Mouse (Mus musculus): ENCODE data around the gene Abtb1. TPM values are rescaled to one million over a fixed set of nuclear protein-coding genes. Genes with fewer than 3 reads are reported as not detected.

Gene Abtb1
- polyA plus RNA-seq, 1 experiment from 2014 or later = 31.4 TPM

- no peak for ATAC-seq
- Histone ChIP-seq H3K27me3 (replicated peaks; ENCODE audit: control insufficient read depth, insufficient read depth, low read length) (no peaks in the 10 kb centered on the region), H3K4me3 (ENCODE audit: low read depth, low read length) (no peak overlapping the region), H3K4me1 (ENCODE audit: control insufficient read depth, insufficient read depth, low read length) (no peaks in the 10 kb centered on the region), H3K36me3 (ENCODE audit: control insufficient read depth, insufficient read depth, low read length) (peaks cover 93% of the 10 kb centered on the region), H3K4me2 (ENCODE audit: low read length) (no peak overlapping the region), H3K27ac (ENCODE audit: low read depth, low read length) (no peak overlapping the region), H3K9me3 (replicated peaks; ENCODE audit: control insufficient read depth, low read length) (no peaks in the 10 kb centered on the region), H3K9ac (ENCODE audit: low read length) (no peak overlapping the region)
- DNase-seq (ENCODE audit: low spot score) = peak; percentile 63
- 22% methylated on average over 2 of the region's 2 CpGs for WGBS
Observed at GRCm38 (mm10) chr6:88860914-88861313, 19.1 kb upstream of the Abtb1 start.

GRCm38 (mm10) chr6:88858341-88858740, 16.6 kb upstream of the Abtb1 start:
- DNase-seq (ENCODE audit: low spot score) (no peak), ATAC-seq (no peak)
- H3K4me1 ChIP-seq (ENCODE audit: control insufficient read depth, insufficient read depth, low read length) = no peaks in the 10 kb centered on the region
- no peak overlapping the region for H3K27ac ChIP-seq (ENCODE audit: low read depth, low read length)
- H3K4me3 ChIP-seq (ENCODE audit: low read depth, low read length) = no peak overlapping the region
- no peaks in the 10 kb centered on the region for H3K9me3 ChIP-seq (replicated peaks; ENCODE audit: control insufficient read depth, low read length)
- H3K36me3 ChIP-seq (ENCODE audit: control insufficient read depth, insufficient read depth, low read length) = peaks cover 90% of the 10 kb centered on the region
- H3K4me2 ChIP-seq (ENCODE audit: low read length) = no peak overlapping the region
- WGBS = 79% methylated on average over 7 of the region's 7 CpGs
- H3K27me3 ChIP-seq (replicated peaks; ENCODE audit: control insufficient read depth, insufficient read depth, low read length) = no peaks in the 10 kb centered on the region
- no peak overlapping the region for H3K9ac ChIP-seq (ENCODE audit: low read length)

- 91% methylated on average over 6 of the region's 6 CpGs for WGBS
- H3K36me3 ChIP-seq (ENCODE audit: control insufficient read depth, insufficient read depth, low read length) = peaks cover 89% of the 10 kb centered on the region
Observed at GRCm38 (mm10) chr6:88857830-88858229, 16.0 kb upstream of the Abtb1 start.

GRCm38 (mm10) chr6:88857249-88857648, 15.5 kb upstream of the Abtb1 start:
- H3K9me3 ChIP-seq (replicated peaks; ENCODE audit: control insufficient read depth, low read length) = no peaks in the 10 kb centered on the region
- DNase-seq (ENCODE audit: low spot score) (no peak), ATAC-seq (no peak)
- peaks cover 88% of the 10 kb centered on the region for H3K36me3 ChIP-seq (ENCODE audit: control insufficient read depth, insufficient read depth, low read length)
- H3K27ac ChIP-seq (ENCODE audit: low read depth, low read length) = no peak overlapping the region
- H3K4me1 ChIP-seq (ENCODE audit: control insufficient read depth, insufficient read depth, low read length) = no peaks in the 10 kb centered on the region
- no peak overlapping the region for H3K4me3 ChIP-seq (ENCODE audit: low read depth, low read length)
- H3K27me3 ChIP-seq (replicated peaks; ENCODE audit: control insufficient read depth, insufficient read depth, low read length) = no peaks in the 10 kb centered on the region
- H3K9ac ChIP-seq (ENCODE audit: low read length) = no peak overlapping the region
- WGBS = 53% methylated on average over 9 of the region's 9 CpGs
- no peak overlapping the region for H3K4me2 ChIP-seq (ENCODE audit: low read length)

More at GRCm38 (mm10) chr6:88857830-88858229, 16.0 kb upstream of the Abtb1 start:
- ATAC-seq = no peak
- Histone ChIP-seq H3K27me3 (replicated peaks; ENCODE audit: control insufficient read depth, insufficient read depth, low read length) (no peaks in the 10 kb centered on the region), H3K9ac (ENCODE audit: low read length) (no peak overlapping the region), H3K9me3 (replicated peaks; ENCODE audit: control insufficient read depth, low read length) (no peaks in the 10 kb centered on the region), H3K4me1 (ENCODE audit: control insufficient read depth, insufficient read depth, low read length) (no peaks in the 10 kb centered on the region), H3K4me3 (ENCODE audit: low read depth, low read length) (no peak overlapping the region), H3K4me2 (ENCODE audit: low read length) (no peak overlapping the region), H3K27ac (ENCODE audit: low read depth, low read length) (no peak overlapping the region)
- no peak for DNase-seq (ENCODE audit: low spot score)

DNA sequence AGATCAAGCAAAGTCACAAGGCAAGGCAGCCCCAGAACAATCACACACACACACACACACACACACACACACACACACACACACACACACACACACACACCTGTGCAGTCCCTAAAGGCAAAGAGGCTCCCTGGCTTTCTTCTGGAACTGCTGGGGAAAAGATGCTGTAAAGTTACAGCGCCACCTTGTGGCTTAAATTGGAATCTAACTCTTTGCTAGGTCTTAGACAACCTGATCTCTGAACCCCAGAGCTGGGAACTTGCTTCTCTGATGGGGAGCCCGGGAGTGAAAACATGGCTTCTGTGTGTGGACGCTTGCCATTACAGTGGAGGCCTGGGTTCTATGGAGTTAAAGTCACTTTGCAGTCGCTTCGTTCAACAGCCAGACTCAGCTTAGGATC, 13.9 kb upstream of the Abtb1 start:
- ATAC-seq = 0 out of 2 replicates have a peak, but pooled peaks have one; percentile 32
- peaks cover 77% of the 10 kb centered on the region for H3K36me3 ChIP-seq (ENCODE audit: control insufficient read depth, insufficient read depth, low read length)
- peak; percentile 82 for DNase-seq (ENCODE audit: low spot score)

GRCm38 (mm10) chr6:88854509-88854908, 12.7 kb upstream of the Abtb1 start:
- no peaks in the 10 kb centered on the region for H3K9me3 ChIP-seq (replicated peaks; ENCODE audit: control insufficient read depth, low read length)
- no peak overlapping the region for H3K9ac ChIP-seq (ENCODE audit: low read length)

More for the DNA sequence above, 13.9 kb upstream of the Abtb1 start:
- Histone ChIP-seq H3K27ac (ENCODE audit: low read depth, low read length) (no peak overlapping the region), H3K4me1 (ENCODE audit: control insufficient read depth, insufficient read depth, low read length) (no peaks in the 10 kb centered on the region), H3K9me3 (replicated peaks; ENCODE audit: control insufficient read depth, low read length) (no peaks in the 10 kb centered on the region), H3K9ac (ENCODE audit: low read length) (no peak overlapping the region), H3K4me3 (ENCODE audit: low read depth, low read length) (no peak overlapping the region), H3K4me2 (ENCODE audit: low read length) (no peak overlapping the region), H3K27me3 (replicated peaks; ENCODE audit: control insufficient read depth, insufficient read depth, low read length) (no peaks in the 10 kb centered on the region)
- 23% methylated on average over 5 of the region's 5 CpGs for WGBS

GRCm38 (mm10) chr6:88850034-88850433, 8.2 kb upstream of the Abtb1 start:
- peaks cover 83% of the 10 kb centered on the region for H3K36me3 ChIP-seq (ENCODE audit: control insufficient read depth, insufficient read depth, low read length)
- DNase-seq (ENCODE audit: low spot score) (no peak), ATAC-seq (no peak)
- no peak overlapping the region for H3K27ac ChIP-seq (ENCODE audit: low read depth, low read length)
- no peak overlapping the region for H3K4me3 ChIP-seq (ENCODE audit: low read depth, low read length)
- 89% methylated on average over 7 of the region's 7 CpGs for WGBS
- H3K9ac ChIP-seq (ENCODE audit: low read length) = no peak overlapping the region
- no peaks in the 10 kb centered on the region for H3K27me3 ChIP-seq (replicated peaks; ENCODE audit: control insufficient read depth, insufficient read depth, low read length)
- no peaks in the 10 kb centered on the region for H3K4me1 ChIP-seq (ENCODE audit: control insufficient read depth, insufficient read depth, low read length)
- no peaks in the 10 kb centered on the region for H3K9me3 ChIP-seq (replicated peaks; ENCODE audit: control insufficient read depth, low read length)
- no peak overlapping the region for H3K4me2 ChIP-seq (ENCODE audit: low read length)

More at GRCm38 (mm10) chr6:88854509-88854908, 12.7 kb upstream of the Abtb1 start:
- Histone ChIP-seq H3K4me2 (ENCODE audit: low read length) (no peak overlapping the region), H3K4me3 (ENCODE audit: low read depth, low read length) (no peak overlapping the region), H3K4me1 (ENCODE audit: control insufficient read depth, insufficient read depth, low read length) (no peaks in the 10 kb centered on the region), H3K27ac (ENCODE audit: low read depth, low read length) (no peak overlapping the region), H3K36me3 (ENCODE audit: control insufficient read depth, insufficient read depth, low read length) (peaks cover 76% of the 10 kb centered on the region), H3K27me3 (replicated peaks; ENCODE audit: control insufficient read depth, insufficient read depth, low read length) (no peaks in the 10 kb centered on the region)
- WGBS = 84% methylated on average over 5 of the region's 5 CpGs
- no peak for DNase-seq (ENCODE audit: low spot score)
- no peak for ATAC-seq

GRCm38 (mm10) chr6:88849270-88849669, 7.5 kb upstream of the Abtb1 start:
- 44% methylated on average over 4 of the region's 4 CpGs for WGBS
- no peaks in the 10 kb centered on the region for H3K27me3 ChIP-seq (replicated peaks; ENCODE audit: control insufficient read depth, insufficient read depth, low read length)
- peaks cover 83% of the 10 kb centered on the region for H3K36me3 ChIP-seq (ENCODE audit: control insufficient read depth, insufficient read depth, low read length)

DNA sequence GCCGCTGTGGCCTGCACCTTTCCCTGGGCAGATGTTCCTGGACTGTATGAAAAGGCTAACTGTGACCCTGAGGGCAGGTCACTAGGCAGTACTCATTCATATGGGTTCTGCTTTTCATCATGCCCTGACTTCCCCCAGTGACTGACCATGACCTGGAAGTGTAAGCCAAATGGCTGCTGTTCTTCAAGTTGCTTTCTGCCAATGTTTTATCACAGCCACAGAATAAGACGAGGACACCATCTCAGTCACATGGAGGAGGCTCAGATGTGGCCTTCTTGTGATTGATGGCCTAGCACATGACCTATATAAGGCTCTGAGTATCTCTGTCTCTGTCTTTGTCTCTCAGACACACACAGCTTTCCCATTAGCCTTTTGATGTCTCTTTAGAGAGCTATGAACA, 5.8 kb upstream of the Abtb1 start:
- peaks cover 76% of the 10 kb centered on the region for H3K36me3 ChIP-seq (ENCODE audit: control insufficient read depth, insufficient read depth, low read length)
- ATAC-seq (no peak), DNase-seq (ENCODE audit: low spot score) (no peak)
- no peak overlapping the region for H3K4me2 ChIP-seq (ENCODE audit: low read length)
- H3K27me3 ChIP-seq (replicated peaks; ENCODE audit: control insufficient read depth, insufficient read depth, low read length) = no peaks in the 10 kb centered on the region
- no peak overlapping the region for H3K4me3 ChIP-seq (ENCODE audit: low read depth, low read length)
- H3K9me3 ChIP-seq (replicated peaks; ENCODE audit: control insufficient read depth, low read length) = no peaks in the 10 kb centered on the region
- H3K9ac ChIP-seq (ENCODE audit: low read length) = no peak overlapping the region
- H3K27ac ChIP-seq (ENCODE audit: low read depth, low read length) = no peak overlapping the region
- no peaks in the 10 kb centered on the region for H3K4me1 ChIP-seq (ENCODE audit: control insufficient read depth, insufficient read depth, low read length)
- 76% methylated on average over 2 of the region's 2 CpGs for WGBS

More at GRCm38 (mm10) chr6:88849270-88849669, 7.5 kb upstream of the Abtb1 start:
- Histone ChIP-seq H3K4me1 (ENCODE audit: control insufficient read depth, insufficient read depth, low read length) (no peaks in the 10 kb centered on the region), H3K9me3 (replicated peaks; ENCODE audit: control insufficient read depth, low read length) (no peaks in the 10 kb centered on the region), H3K9ac (ENCODE audit: low read length) (no peak overlapping the region), H3K4me2 (ENCODE audit: low read length) (no peak overlapping the region), H3K4me3 (ENCODE audit: low read depth, low read length) (no peak overlapping the region), H3K27ac (ENCODE audit: low read depth, low read length) (no peak overlapping the region)
- no peak for DNase-seq (ENCODE audit: low spot score)
- no peak for ATAC-seq
